Mouse (Mus musculus) midbrain, embryonic 10.5 days (tissue): ENCODE data around the gene Pdha2. TPM values are rescaled to one million over a fixed set of nuclear protein-coding genes. Genes with fewer than 3 reads are reported as not detected.

Source experiments
- DNase-seq: peaks from one replicate; pipeline ENCODE4 v3.0.0-alpha.2; 2017; ENCODE audit warnings: low spot score
- H3K27ac ChIP-seq: fragments of 300-500 bp; sonication (generic); replicated peaks from 2 replicates; pipeline ENCODE4 v1.5.1; 2016; ENCODE audit warnings: mild to moderate bottlenecking
- H3K27me3 ChIP-seq: fragments of 300-500 bp; sonication (generic); 2 replicates; pipeline ENCODE4 v1.6.1; 2016; ENCODE audit warnings: low read depth, mild to moderate bottlenecking; ENCODE audit not compliant: poor library complexity, severe bottlenecking
- H3K36me3 ChIP-seq: fragments of 300-500 bp; sonication (generic); 2 replicates; pipeline ENCODE4 v1.6.1; 2016; ENCODE audit warnings: mild to moderate bottlenecking, moderate library complexity
- H3K4me1 ChIP-seq: fragments of 300-500 bp; sonication (generic); 2 replicates; pipeline ENCODE4 v1.6.1; 2016
- H3K4me3 ChIP-seq: fragments of 300-500 bp; sonication (generic); 2 replicates; pipeline ENCODE4 v1.5.1; 2016; ENCODE audit warnings: mild to moderate bottlenecking, moderate library complexity
- H3K9me3 ChIP-seq: fragments of 300-500 bp; sonication (generic); replicated peaks from 2 replicates; pipeline ENCODE4 v1.6.1; 2016; ENCODE audit warnings: mild to moderate bottlenecking
- WGBS: fragments of 180-500 bp; shearing (Covaris S2); methylation state at CpG from one replicate; pipeline ENCODE4 v1.1.7; 2016; 5-methylcytosine and 5-hydroxymethylcytosine counted together
- polyA plus RNA-seq: library from polyadenylated mRNA; unstranded; fragments of >200 nt; fragmentation: Nextera tagmentation; extraction: Ambion mirVana; gene quantifications from 2 replicates; pipeline ENCODE4 v1.2.1, GENCODE M21; 2016

Pdha2 gene
- not detected in 2 replicates for polyA plus RNA-seq

GRCm38 (mm10) chr3:141212255-141212654, at the start of gene Pdha2:
TSS of gene Pdha2 (minus strand) at chr3:141212355.
- Histone ChIP-seq H3K27ac (no peak within 1 kb of the TSS), H3K4me1 (no peaks in the 10 kb centered on the region), H3K4me3 (no peak within 1 kb of the TSS), H3K36me3 (no peaks in the 10 kb centered on the region), H3K9me3 (peaks cover 5% of the 10 kb centered on the region; the same call in 1 of the 2 replicates), H3K27me3 (no peaks in the 10 kb centered on the region)
- WGBS = 88% methylated on average over 5 of the region's 5 CpGs
- DNase-seq = no peak

DNA sequence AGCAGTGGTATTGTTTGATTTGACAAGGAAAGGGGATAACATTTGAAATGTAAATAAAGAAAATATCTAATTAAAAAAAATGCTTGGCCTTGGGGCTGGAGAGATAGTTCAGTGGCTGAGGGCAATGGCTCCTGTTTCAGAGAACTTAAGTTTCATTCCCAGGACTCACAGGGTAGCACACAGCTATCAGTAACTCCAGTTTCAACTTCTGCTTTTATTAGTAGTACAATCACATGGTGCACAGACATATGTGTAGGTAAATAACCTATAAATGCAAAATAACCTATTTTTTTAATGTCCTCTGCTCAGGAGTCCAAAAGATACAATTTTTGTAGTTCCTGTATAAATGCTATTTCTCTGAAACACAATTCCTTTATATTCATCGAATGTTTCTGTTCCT, 48.4 kb upstream of the Pdha2 start:
- Histone ChIP-seq H3K4me1 (no peaks in the 10 kb centered on the region), H3K27ac (no peak overlapping the region), H3K4me3 (no peak overlapping the region), H3K9me3 (no peaks in the 10 kb centered on the region), H3K36me3 (no peaks in the 10 kb centered on the region), H3K27me3 (no peaks in the 10 kb centered on the region)
- DNase-seq = no peak
- 92% methylated on average over 1 of the region's 1 CpGs for WGBS

DNA sequence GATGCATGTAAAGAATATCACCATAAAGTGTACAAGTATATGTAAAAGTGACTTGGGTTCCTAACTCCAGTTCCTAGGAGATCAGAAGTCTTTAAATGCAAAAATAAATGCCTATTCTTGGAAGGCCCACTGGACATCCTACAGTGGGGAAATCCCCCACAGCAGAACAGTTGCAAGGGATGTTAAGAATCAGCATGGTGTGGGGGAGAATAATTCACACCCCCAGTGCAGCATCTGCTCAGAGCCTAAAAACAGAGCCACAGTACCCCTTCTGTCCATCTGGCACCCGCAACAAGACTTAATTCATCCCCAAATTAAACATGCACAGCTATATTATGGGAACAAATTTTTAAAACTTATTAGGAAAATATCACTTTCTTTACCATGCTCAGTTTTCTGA, 39.3 kb upstream of the Pdha2 start:
- Histone ChIP-seq H3K9me3 (no peaks in the 10 kb centered on the region), H3K4me3 (no peak overlapping the region), H3K27me3 (no peaks in the 10 kb centered on the region), H3K27ac (no peak overlapping the region), H3K4me1 (no peaks in the 10 kb centered on the region), H3K36me3 (no peaks in the 10 kb centered on the region)
- DNase-seq = no peak
- WGBS = 95% methylated on average over 1 of the region's 1 CpGs

- DNase-seq = no peak
- Histone ChIP-seq H3K4me1 (no peaks in the 10 kb centered on the region), H3K4me3 (no peak overlapping the region), H3K27ac (no peak overlapping the region), H3K36me3 (no peaks in the 10 kb centered on the region), H3K9me3 (no peaks in the 10 kb centered on the region), H3K27me3 (no peaks in the 10 kb centered on the region)
- WGBS = 67% methylated on average over 5 of the region's 5 CpGs
These were observed 32.7 kb upstream of the Pdha2 start for GRCm38 (mm10) chr3:141244725-141245298.

DNA sequence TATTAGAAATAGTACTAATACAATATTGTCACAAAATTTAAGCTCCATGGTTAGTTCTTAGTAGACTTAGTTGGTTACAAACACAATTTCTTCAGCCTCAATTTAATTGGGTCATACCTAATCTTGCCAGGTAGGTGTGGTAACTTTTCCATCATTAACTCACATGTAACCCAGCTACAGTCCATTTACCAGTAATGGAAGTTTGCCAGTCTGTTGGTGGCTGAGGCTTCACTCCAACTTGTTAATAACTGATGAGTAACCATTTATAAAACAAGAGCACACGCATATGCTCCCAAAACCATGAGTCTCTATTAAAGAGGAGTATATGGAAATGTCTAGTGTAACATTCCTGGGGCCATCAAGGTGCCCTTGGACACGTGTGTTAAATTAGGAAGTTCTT, 25.9 kb upstream of the Pdha2 start:
- Histone ChIP-seq H3K27ac (no peak overlapping the region), H3K9me3 (no peaks in the 10 kb centered on the region), H3K27me3 (no peaks in the 10 kb centered on the region), H3K4me3 (no peak overlapping the region), H3K4me1 (no peaks in the 10 kb centered on the region), H3K36me3 (no peaks in the 10 kb centered on the region)
- 85% methylated on average over 2 of the region's 2 CpGs for WGBS
- DNase-seq = no peak

DNA sequence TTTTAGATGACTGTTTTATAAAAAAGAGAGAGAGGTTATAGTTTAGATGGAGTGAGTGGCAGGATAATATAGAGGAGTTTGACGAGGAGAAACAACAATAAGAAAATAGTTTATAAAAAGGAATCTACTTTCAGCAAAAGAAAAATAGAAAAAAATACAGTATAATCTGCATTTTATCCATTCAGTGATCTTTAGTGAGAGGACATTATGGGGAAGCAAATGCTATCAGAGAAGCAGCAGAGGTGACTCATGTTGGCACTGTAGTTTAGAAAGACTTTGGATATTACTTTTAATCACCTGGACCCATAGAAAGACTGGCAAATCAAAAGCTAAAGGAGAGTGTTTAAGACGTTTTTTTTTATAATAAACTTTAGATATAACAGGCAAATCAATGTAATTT, 17.0 kb upstream of the Pdha2 start:
- Histone ChIP-seq H3K27ac (no peak overlapping the region), H3K27me3 (no peaks in the 10 kb centered on the region), H3K36me3 (no peaks in the 10 kb centered on the region), H3K9me3 (no peaks in the 10 kb centered on the region), H3K4me3 (no peak overlapping the region), H3K4me1 (no peaks in the 10 kb centered on the region)
- no peak for DNase-seq
- 74% methylated on average over 2 of the region's 2 CpGs for WGBS

GRCm38 (mm10) chr3:141222339-141222738, 10.2 kb upstream of the Pdha2 start:
- Histone ChIP-seq H3K9me3 (no peaks in the 10 kb centered on the region), H3K4me3 (no peak overlapping the region), H3K36me3 (no peaks in the 10 kb centered on the region), H3K27me3 (no peaks in the 10 kb centered on the region), H3K27ac (no peak overlapping the region), H3K4me1 (no peaks in the 10 kb centered on the region)
- WGBS = 80% methylated on average over 1 of the region's 1 CpGs
- DNase-seq = no peak

- Histone ChIP-seq H3K27me3 (no peaks in the 10 kb centered on the region), H3K36me3 (no peaks in the 10 kb centered on the region), H3K9me3 (no peaks in the 10 kb centered on the region), H3K27ac (no peak overlapping the region), H3K4me3 (no peak overlapping the region), H3K4me1 (no peaks in the 10 kb centered on the region)
- 77% methylated on average over 2 of the region's 2 CpGs for WGBS
- no peak for DNase-seq
These were observed 6.4 kb upstream of the Pdha2 start for GRCm38 (mm10) chr3:141218561-141218960.

DNA sequence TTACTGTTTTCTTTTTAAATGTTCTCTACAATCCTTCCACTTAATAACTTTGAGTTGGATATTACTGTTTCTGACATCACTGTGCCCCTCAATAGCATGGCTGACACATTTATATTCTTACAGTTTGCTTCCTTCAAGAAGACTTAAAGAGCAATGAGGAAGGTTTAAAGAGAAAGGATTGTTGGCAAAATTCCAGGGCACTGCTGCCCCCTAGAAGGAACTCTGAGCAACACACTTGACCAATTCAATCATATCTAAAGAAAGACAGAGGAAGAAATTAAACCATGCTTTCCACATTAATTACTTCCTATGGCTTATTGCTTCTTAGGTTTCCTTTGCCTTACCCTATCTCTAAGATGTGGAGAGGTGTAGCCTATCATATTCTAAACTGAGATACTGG, 4.8 kb upstream of the Pdha2 start:
- Histone ChIP-seq H3K9me3 (no peaks in the 10 kb centered on the region), H3K4me3 (no peak overlapping the region), H3K4me1 (no peaks in the 10 kb centered on the region), H3K27me3 (no peaks in the 10 kb centered on the region), H3K27ac (no peak overlapping the region), H3K36me3 (no peaks in the 10 kb centered on the region)
- no peak for DNase-seq

GRCm38 (mm10) chr3:141216237-141216636, 4.1 kb upstream of the Pdha2 start:
- no peak overlapping the region for H3K4me3 ChIP-seq
- H3K9me3 ChIP-seq = peaks cover 5% of the 10 kb centered on the region; the same call in 1 of the 2 replicates
- no peak for DNase-seq
- no peaks in the 10 kb centered on the region for H3K27me3 ChIP-seq
- 85% methylated on average over 6 of the region's 6 CpGs for WGBS
- no peaks in the 10 kb centered on the region for H3K36me3 ChIP-seq
- H3K27ac ChIP-seq = no peak overlapping the region
- no peaks in the 10 kb centered on the region for H3K4me1 ChIP-seq

DNA sequence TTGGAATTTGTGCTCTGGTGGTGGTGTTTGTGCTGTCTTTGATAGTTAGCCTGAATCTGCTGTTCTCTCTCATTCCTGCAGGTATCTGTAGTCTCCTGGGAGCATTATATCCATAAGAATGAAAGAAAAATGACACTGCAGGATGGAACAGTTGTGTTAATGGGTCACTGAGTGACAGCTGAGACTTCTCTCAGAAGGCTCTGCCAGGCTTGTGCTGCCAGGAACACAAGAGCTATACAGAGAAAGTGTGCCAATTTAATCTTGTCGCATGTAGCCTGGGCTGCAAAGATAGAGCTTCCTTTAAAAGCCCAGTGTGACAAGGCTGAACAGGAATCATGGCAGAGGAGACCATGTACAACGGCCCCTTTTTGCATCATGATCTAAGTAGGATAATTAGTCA, 2.6 kb upstream of the Pdha2 start:
- Histone ChIP-seq H3K4me3 (no peak overlapping the region), H3K4me1 (no peaks in the 10 kb centered on the region), H3K27me3 (no peaks in the 10 kb centered on the region), H3K9me3 (peaks cover 5% of the 10 kb centered on the region; the same call in 1 of the 2 replicates), H3K27ac (no peak overlapping the region), H3K36me3 (no peaks in the 10 kb centered on the region)
- WGBS = 92% methylated on average over 2 of the region's 2 CpGs
- no peak for DNase-seq

GRCm38 (mm10) chr3:141214197-141214596, 2.0 kb upstream of the Pdha2 start:
- H3K27ac ChIP-seq = no peak overlapping the region
- DNase-seq = no peak
- no peaks in the 10 kb centered on the region for H3K36me3 ChIP-seq
- H3K4me1 ChIP-seq = no peaks in the 10 kb centered on the region
- H3K9me3 ChIP-seq = peaks cover 5% of the 10 kb centered on the region; the same call in 1 of the 2 replicates
- H3K4me3 ChIP-seq = no peak overlapping the region
- no peaks in the 10 kb centered on the region for H3K27me3 ChIP-seq

DNA sequence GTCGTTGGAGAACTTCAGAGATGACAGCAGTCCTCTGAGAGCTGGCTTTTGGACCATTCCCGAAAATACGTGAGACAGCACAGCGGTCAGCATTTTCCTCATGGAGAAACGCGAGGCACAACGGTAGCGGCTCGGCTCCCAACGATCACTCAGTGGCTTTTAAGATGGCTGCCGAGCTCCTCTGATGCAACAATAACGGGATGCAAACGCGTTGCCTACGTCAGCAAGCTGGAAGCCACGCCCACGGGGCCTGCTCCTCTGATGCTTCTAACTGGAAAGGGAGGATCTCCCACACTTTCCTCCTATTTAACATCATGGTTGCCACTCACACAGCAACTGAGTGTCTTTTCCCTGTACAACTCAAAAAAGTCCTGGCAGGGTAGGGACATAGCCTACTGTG, 511 bp downstream of the Pdha2 start:
- Histone ChIP-seq H3K27me3 (no peaks in the 10 kb centered on the region), H3K36me3 (no peaks in the 10 kb centered on the region), H3K4me1 (no peaks in the 10 kb centered on the region), H3K4me3 (no peak overlapping the region), H3K27ac (no peak overlapping the region), H3K9me3 (peaks cover 5% of the 10 kb centered on the region; the same call in 1 of the 2 replicates)
- WGBS = 95% methylated on average over 17 of the region's 17 CpGs
- no peak for DNase-seq

DNA sequence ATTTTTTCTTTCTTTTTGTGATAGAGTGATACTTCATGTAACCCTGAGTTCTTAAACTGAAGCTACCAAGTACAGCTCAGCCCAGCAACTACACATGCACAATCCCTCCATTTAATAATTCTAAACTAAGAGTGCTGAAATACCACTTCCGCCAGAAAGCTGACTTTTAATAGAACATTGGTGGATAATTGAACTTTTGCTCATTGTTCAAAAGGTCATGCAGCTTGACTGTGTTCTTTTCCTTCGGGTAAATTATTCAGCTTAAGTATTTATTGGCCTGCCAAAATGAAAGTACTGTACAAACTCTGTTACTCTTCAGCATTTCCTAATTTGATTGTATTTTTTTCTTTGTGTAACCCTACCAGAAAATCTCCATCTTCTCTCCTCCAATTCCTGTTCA, 10.4 kb downstream of the Pdha2 start:
- no peak overlapping the region for H3K27ac ChIP-seq
- no peaks in the 10 kb centered on the region for H3K9me3 ChIP-seq
- no peaks in the 10 kb centered on the region for H3K36me3 ChIP-seq
- no peaks in the 10 kb centered on the region for H3K4me1 ChIP-seq
- 88% methylated on average over 2 of the region's 2 CpGs for WGBS
- DNase-seq = no peak
- H3K4me3 ChIP-seq = no peak overlapping the region
- no peaks in the 10 kb centered on the region for H3K27me3 ChIP-seq
